Mouse (Mus musculus): ENCODE results near the gene Tmem253. TPM values are rescaled to one million over a fixed set of nuclear protein-coding genes. Genes with fewer than 3 reads are reported as not detected.

The Tmem253 gene
- polyA plus RNA-seq, 1 experiment from 2014 or later = 0.37 TPM

GRCm38 (mm10) chr14:51987177-51987576 is 28.3 kb upstream of the Tmem253 start:
- 94% methylated on average over 6 of the region's 6 CpGs for WGBS
- no peak for ATAC-seq (ENCODE audit: low FRiP score, low TSS enrichment)
- no peak overlapping the region for H3K9ac ChIP-seq (replicated peaks; ENCODE audit: low read length)

GRCm38 (mm10) chr14:51988731-51989130 is 26.7 kb upstream of the Tmem253 start:
- no peak for ATAC-seq (ENCODE audit: low FRiP score, low TSS enrichment)
- Histone ChIP-seq H3K9ac (replicated peaks; ENCODE audit: low read length) (no peak overlapping the region), H3K4me1 (ENCODE audit: control insufficient read depth, insufficient read depth, low read length) (peaks cover 22% of the 10 kb centered on the region), H3K4me2 (ENCODE audit: low read length) (no peak overlapping the region), H3K27ac (replicated peaks; ENCODE audit: low read depth, low read length) (no peak overlapping the region), H3K36me3 (ENCODE audit: control insufficient read depth, insufficient read depth, low read length) (peaks cover 64% of the 10 kb centered on the region), H3K27me3 (ENCODE audit: control insufficient read depth, insufficient read depth, low read length) (no peaks in the 10 kb centered on the region), H3K9me3 (ENCODE audit: control insufficient read depth, low read length) (no peaks in the 10 kb centered on the region), H3K4me3 (replicated peaks; ENCODE audit: low read depth, low read length) (no peak overlapping the region)
- 72% methylated on average over 12 of the region's 12 CpGs for WGBS
- DNase-seq = no peak

More at GRCm38 (mm10) chr14:51987177-51987576, 28.3 kb upstream of the Tmem253 start:
- H3K4me2 ChIP-seq (ENCODE audit: low read length) = no peak overlapping the region
- H3K4me1 ChIP-seq (ENCODE audit: control insufficient read depth, insufficient read depth, low read length) = peaks cover 26% of the 10 kb centered on the region
- H3K9me3 ChIP-seq (ENCODE audit: control insufficient read depth, low read length) = no peaks in the 10 kb centered on the region
- no peaks in the 10 kb centered on the region for H3K27me3 ChIP-seq (ENCODE audit: control insufficient read depth, insufficient read depth, low read length)
- H3K36me3 ChIP-seq (ENCODE audit: control insufficient read depth, insufficient read depth, low read length) = peaks cover 49% of the 10 kb centered on the region
- H3K27ac ChIP-seq (replicated peaks; ENCODE audit: low read depth, low read length) = no peak overlapping the region
- DNase-seq = no peak
- H3K4me3 ChIP-seq (replicated peaks; ENCODE audit: low read depth, low read length) = no peak overlapping the region

- H3K4me1 ChIP-seq (ENCODE audit: control insufficient read depth, insufficient read depth, low read length) = peaks cover 22% of the 10 kb centered on the region
- no peak for DNase-seq
- 0 out of 2 replicates have a peak overlapping the region, but pooled peaks have one; percentile 6 for H3K4me2 ChIP-seq (ENCODE audit: low read length)
- 58% methylated on average over 12 of the region's 12 CpGs for WGBS
- H3K27me3 ChIP-seq (ENCODE audit: control insufficient read depth, insufficient read depth, low read length) = no peaks in the 10 kb centered on the region
- peak overlapping the region; percentile 31 for H3K9ac ChIP-seq (replicated peaks; ENCODE audit: low read length)
- H3K36me3 ChIP-seq (ENCODE audit: control insufficient read depth, insufficient read depth, low read length) = peaks cover 72% of the 10 kb centered on the region
- no peak overlapping the region for H3K27ac ChIP-seq (replicated peaks; ENCODE audit: low read depth, low read length)
- no peak overlapping the region for H3K4me3 ChIP-seq (replicated peaks; ENCODE audit: low read depth, low read length)
- ATAC-seq (ENCODE audit: low FRiP score, low TSS enrichment) = no peak
- no peaks in the 10 kb centered on the region for H3K9me3 ChIP-seq (ENCODE audit: control insufficient read depth, low read length)
These were observed 25.9 kb upstream of the Tmem253 start for GRCm38 (mm10) chr14:51989461-51989970.

GRCm38 (mm10) chr14:51994453-51994852 is 21.0 kb upstream of the Tmem253 start:
- no peak for DNase-seq
- Histone ChIP-seq H3K9ac (replicated peaks; ENCODE audit: low read length) (no peak overlapping the region), H3K4me2 (ENCODE audit: low read length) (no peak overlapping the region), H3K4me1 (ENCODE audit: control insufficient read depth, insufficient read depth, low read length) (no peaks in the 10 kb centered on the region), H3K9me3 (ENCODE audit: control insufficient read depth, low read length) (no peaks in the 10 kb centered on the region), H3K27ac (replicated peaks; ENCODE audit: low read depth, low read length) (no peak overlapping the region), H3K27me3 (ENCODE audit: control insufficient read depth, insufficient read depth, low read length) (no peaks in the 10 kb centered on the region), H3K4me3 (replicated peaks; ENCODE audit: low read depth, low read length) (no peak overlapping the region), H3K36me3 (ENCODE audit: control insufficient read depth, insufficient read depth, low read length) (peaks cover 98% of the 10 kb centered on the region)
- no peak for ATAC-seq (ENCODE audit: low FRiP score, low TSS enrichment)
- 96% methylated on average over 4 of the region's 4 CpGs for WGBS

- no peak for DNase-seq
- H3K4me3 ChIP-seq (replicated peaks; ENCODE audit: low read depth, low read length) = no peak overlapping the region
- no peak for ATAC-seq (ENCODE audit: low FRiP score, low TSS enrichment)
- H3K9ac ChIP-seq (replicated peaks; ENCODE audit: low read length) = no peak overlapping the region
- no peak overlapping the region for H3K27ac ChIP-seq (replicated peaks; ENCODE audit: low read depth, low read length)
- H3K4me1 ChIP-seq (ENCODE audit: control insufficient read depth, insufficient read depth, low read length) = no peaks in the 10 kb centered on the region
- H3K27me3 ChIP-seq (ENCODE audit: control insufficient read depth, insufficient read depth, low read length) = no peaks in the 10 kb centered on the region
- no peak overlapping the region for H3K4me2 ChIP-seq (ENCODE audit: low read length)
- H3K9me3 ChIP-seq (ENCODE audit: control insufficient read depth, low read length) = no peaks in the 10 kb centered on the region
- WGBS = 85% methylated on average over 12 of the region's 12 CpGs
- H3K36me3 ChIP-seq (ENCODE audit: control insufficient read depth, insufficient read depth, low read length) = peaks cover 98% of the 10 kb centered on the region
These were observed 20.1 kb upstream of the Tmem253 start for GRCm38 (mm10) chr14:51995219-51995871.

GRCm38 (mm10) chr14:51996231-51996841 is 19.1 kb upstream of the Tmem253 start:
- DNase-seq = peak; percentile 50
- no peaks in the 10 kb centered on the region for H3K4me1 ChIP-seq (ENCODE audit: control insufficient read depth, insufficient read depth, low read length)
- 89% methylated on average over 13 of the region's 13 CpGs for WGBS
- H3K27ac ChIP-seq (replicated peaks; ENCODE audit: low read depth, low read length) = no peak overlapping the region
- H3K36me3 ChIP-seq (ENCODE audit: control insufficient read depth, insufficient read depth, low read length) = peaks cover 95% of the 10 kb centered on the region
- no peak overlapping the region for H3K4me3 ChIP-seq (replicated peaks; ENCODE audit: low read depth, low read length)
- no peak for ATAC-seq (ENCODE audit: low FRiP score, low TSS enrichment)
- no peaks in the 10 kb centered on the region for H3K27me3 ChIP-seq (ENCODE audit: control insufficient read depth, insufficient read depth, low read length)
- no peaks in the 10 kb centered on the region for H3K9me3 ChIP-seq (ENCODE audit: control insufficient read depth, low read length)
- H3K4me2 ChIP-seq (ENCODE audit: low read length) = no peak overlapping the region
- no peak overlapping the region for H3K9ac ChIP-seq (replicated peaks; ENCODE audit: low read length)

- Histone ChIP-seq H3K4me3 (replicated peaks; ENCODE audit: low read depth, low read length) (no peak overlapping the region), H3K27ac (replicated peaks; ENCODE audit: low read depth, low read length) (no peak overlapping the region), H3K9me3 (ENCODE audit: control insufficient read depth, low read length) (no peaks in the 10 kb centered on the region), H3K9ac (replicated peaks; ENCODE audit: low read length) (no peak overlapping the region), H3K27me3 (ENCODE audit: control insufficient read depth, insufficient read depth, low read length) (no peaks in the 10 kb centered on the region), H3K4me1 (ENCODE audit: control insufficient read depth, insufficient read depth, low read length) (no peaks in the 10 kb centered on the region), H3K4me2 (ENCODE audit: low read length) (no peak overlapping the region), H3K36me3 (ENCODE audit: control insufficient read depth, insufficient read depth, low read length) (peaks cover 92% of the 10 kb centered on the region)
- peak; percentile 19 for ATAC-seq (ENCODE audit: low FRiP score, low TSS enrichment)
- peak; percentile 53 for DNase-seq
- 56% methylated on average over 17 of the region's 17 CpGs for WGBS
These were observed 18.6 kb upstream of the Tmem253 start for GRCm38 (mm10) chr14:51996866-51997265.

GRCm38 (mm10) chr14:51997483-51997882 is 18.0 kb upstream of the Tmem253 start:
- Histone ChIP-seq H3K4me3 (replicated peaks; ENCODE audit: low read depth, low read length) (no peak overlapping the region), H3K9ac (replicated peaks; ENCODE audit: low read length) (no peak overlapping the region), H3K4me1 (ENCODE audit: control insufficient read depth, insufficient read depth, low read length) (no peaks in the 10 kb centered on the region), H3K36me3 (ENCODE audit: control insufficient read depth, insufficient read depth, low read length) (peaks cover 92% of the 10 kb centered on the region), H3K27me3 (ENCODE audit: control insufficient read depth, insufficient read depth, low read length) (no peaks in the 10 kb centered on the region), H3K9me3 (ENCODE audit: control insufficient read depth, low read length) (no peaks in the 10 kb centered on the region), H3K4me2 (ENCODE audit: low read length) (no peak overlapping the region), H3K27ac (replicated peaks; ENCODE audit: low read depth, low read length) (no peak overlapping the region)
- 90% methylated on average over 14 of the region's 14 CpGs for WGBS
- no peak for ATAC-seq (ENCODE audit: low FRiP score, low TSS enrichment)
- DNase-seq = no peak
